Comparison of ENCODE assay signal across 8 mouse cellular contexts in genomic region chr1:80340061-80340435, GRCm38 (mm10). TPM values are rescaled to one million over a fixed set of nuclear protein-coding genes. Genes with fewer than 3 reads are reported as not detected.
DNase-seq lines count a peak whose midpoint lies in the region; ATAC-seq and TF ChIP-seq lines count a peak whose summit lies in the region.

No protein-coding gene starts in this region.

- H3K4me1 ChIP-seq in kidney, embryonic 14.5 days (ENCODE audit: control insufficient read depth, insufficient read depth, low read length) = 0 out of 2 replicates have a peak, but pooled peaks cover 3% of the 10 kb centered on the region
- peaks cover 32% of the 10 kb centered on the region for H3K4me1 ChIP-seq in liver, embryonic 13.5 days (replicated peaks)

- no peaks in the 10 kb centered on the region for H3K36me3 ChIP-seq in kidney, embryonic 14.5 days (ENCODE audit: control insufficient read depth, insufficient read depth, low read length)
- no peaks in the 10 kb centered on the region for H3K36me3 ChIP-seq in liver, embryonic 13.5 days
- H3K36me3 ChIP-seq in myocyte (ENCODE audit: control insufficient read depth, insufficient read depth) = no peaks in the 10 kb centered on the region
- 0 out of 2 replicates have a peak, but pooled peaks cover 2% of the 10 kb centered on the region for H3K36me3 ChIP-seq in splenic B cell, adult 2 months (ENCODE audit: control insufficient read depth, insufficient read depth, low read length, poor library complexity, severe bottlenecking)

- H3K9ac ChIP-seq in kidney, embryonic 14.5 days (ENCODE audit: low read depth, low read length) = peak overlapping the region; percentile 99
- H3K9ac ChIP-seq in liver, embryonic 13.5 days = peak overlapping the region; percentile 99

- peak; percentile 37 for TF ChIP-seq POLR2A in myocyte (IDR thresholded peaks at IDR 0.05; ENCODE audit: insufficient read length, low read depth)

- peak overlapping the region; percentile 99 for H3ac ChIP-seq in myocyte (ENCODE audit: control insufficient read depth, insufficient read length)

- peaks cover 48% of the 10 kb centered on the region for H3K79me2 ChIP-seq in myocyte (ENCODE audit: control insufficient read depth, insufficient read depth)

- H3K4me2 ChIP-seq in kidney, embryonic 14.5 days (replicated peaks; ENCODE audit: low read depth, low read length) = peak overlapping the region; percentile 72
- H3K4me2 ChIP-seq in liver, embryonic 13.5 days = peak overlapping the region; percentile 79
- H3K4me2 ChIP-seq in myocyte (ENCODE audit: low read depth) = no peak overlapping the region

- H3K9me3 ChIP-seq in kidney, embryonic 14.5 days (ENCODE audit: control insufficient read depth, low read length) = no peaks in the 10 kb centered on the region
- no peaks in the 10 kb centered on the region for H3K9me3 ChIP-seq in liver, embryonic 13.5 days (replicated peaks)

- ATAC-seq in kidney, embryonic 14.5 days (ENCODE audit: low FRiP score, low TSS enrichment) = peak; percentile 44
- ATAC-seq in liver, embryonic 13.5 days (ENCODE audit: low read depth) = peak; percentile 41

- H3K27ac ChIP-seq in kidney, embryonic 14.5 days (ENCODE audit: low read depth, low read length) = peak overlapping the region; percentile 96
- peak overlapping the region; percentile 94 for H3K27ac ChIP-seq in liver, embryonic 13.5 days

- no peaks in the 10 kb centered on the region for H3K27me3 ChIP-seq in kidney, embryonic 14.5 days (ENCODE audit: control insufficient read depth, insufficient read depth, low read length)
- H3K27me3 ChIP-seq in liver, embryonic 13.5 days = no peaks in the 10 kb centered on the region
- no peaks in the 10 kb centered on the region for H3K27me3 ChIP-seq in myocyte (ENCODE audit: control insufficient read depth, insufficient read depth, insufficient read length)
- H3K27me3 ChIP-seq in splenic B cell, adult 2 months (ENCODE audit: control insufficient read depth, insufficient read depth, low read length, poor library complexity, severe bottlenecking) = no peaks in the 10 kb centered on the region; the same call in 1 of the 2 replicates

- peak; percentile 53 to 70 for DNase-seq in urinary bladder, adult 18-20 months (ENCODE audit: low spot score in 2 of 2)
- DNase-seq in urinary bladder, adult 2 months (ENCODE audit: low spot score) = no peak
- DNase-seq in embryo, embryonic 10 days (ENCODE audit: low spot score) = peak; percentile 54
- DNase-seq in gastrocnemius, postnatal 4 days (ENCODE audit: low spot score in 2 of 2) = peak; percentile 56 to 74
- peak; percentile 50 for DNase-seq in liver, embryonic 13.5 days
- DNase-seq in splenic B cell, adult 2 months (ENCODE audit: low read depth, low spot score) = peak; percentile 77

- WGBS in kidney, embryonic 14.5 days = 0% methylated on average over 14 of the region's 59 CpGs
- 1% methylated on average over 51 of the region's 59 CpGs for WGBS in liver, embryonic 13.5 days (ENCODE audit: insufficient replicate concordance)

- peak overlapping the region; percentile 92 for H3K4me3 ChIP-seq in kidney, embryonic 14.5 days (ENCODE audit: low read length)
- H3K4me3 ChIP-seq in liver, embryonic 13.5 days (replicated peaks) = peak overlapping the region; percentile 95
- H3K4me3 ChIP-seq in myocyte = peak overlapping the region; percentile 82

TF ChIP-seq in myocyte, 11 proteins besides CTCF, POLR2A, EP300 and RAD21:
- TF ChIP-seq MYOG (IDR thresholded peaks at IDR 0.05; ENCODE audit: control insufficient read depth in 1 of 3, insufficient read depth in 1 of 3, insufficient read length in 2 of 3, low read depth in 2 of 3) (no peak), USF1 (IDR thresholded peaks at IDR 0.05; ENCODE audit: low read depth) (no peak), POLR2AphosphoS2 (IDR thresholded peaks at IDR 0.05; ENCODE audit: insufficient read length, low read depth) (no peak)
TF ChIP-seq in myocyte: peak in this region for 0.

RNA-seq across cellular contexts. Expression of gene Cul3, which starts 0.2 kb away (rescaled TPM):
- polyA plus RNA-seq in urinary bladder, adult 2 months (2012; rRNA removed) = 61.6 and 75.0 TPM in 2 replicates
- 100 to 1,000 TPM; 119 to 137 TPM for total RNA-seq in gastrocnemius, postnatal 4 days (2021)
- 64.7 and 75.7 TPM in 2 replicates for polyA plus RNA-seq in kidney, embryonic 14.5 days (2014; fragmentation: Nextera tagmentation; extraction: Ambion mirVana)
- polyA plus RNA-seq in liver, embryonic 13.5 days (2015; fragmentation: Nextera tagmentation; extraction: Ambion mirVana) = 18.3 and 19.9 TPM in 2 replicates
- 36.2 TPM for polyA plus RNA-seq in myocyte (2012; fragmentation: generic; extraction: Trizol)
